Mouse (Mus musculus) G1E-ER4 (cell line): ENCODE data around the gene 5730455P16Rik. TPM values are rescaled to one million over a fixed set of nuclear protein-coding genes. Genes with fewer than 3 reads are reported as not detected.

ENCODE experiments used
- GATA1 ChIP-seq: IDR thresholded peaks from one replicate; pipeline ENCODE4 v1.8.0; 2012; ENCODE audit warnings: low read length, inconsistent platforms
- polyA plus RNA-seq: library from polyadenylated mRNA; stranded (reverse); fragments of >175 nt; gene quantifications from 2 replicates; pipeline ENCODE4 v1.2.3, GENCODE M21; 2012

The 5730455P16Rik gene
- polyA plus RNA-seq = 3.6 and 5.7 TPM in 2 replicates

- no peak for TF ChIP-seq GATA1
Observed at GRCm38 (mm10) chr11:80377712-80378451, at the start of gene 5730455P16Rik. Gene 5730455P16Rik, minus strand, starts transcription at chr11:80378034.

GRCm38 (mm10) chr11:80425247-80425778 lies 47.5 kb upstream of the 5730455P16Rik start:
- TF ChIP-seq GATA1 = no peak

GRCm38 (mm10) chr11:80424691-80425090 lies 46.9 kb upstream of the 5730455P16Rik start:
- no peak for TF ChIP-seq GATA1

- no peak for TF ChIP-seq GATA1
Observed at GRCm38 (mm10) chr11:80421421-80422047, 43.7 kb upstream of the 5730455P16Rik start.

- TF ChIP-seq GATA1 = no peak
Observed at GRCm38 (mm10) chr11:80420202-80420984, 42.6 kb upstream of the 5730455P16Rik start.

- no peak for TF ChIP-seq GATA1
Observed at GRCm38 (mm10) chr11:80419743-80420142, 41.9 kb upstream of the 5730455P16Rik start.

- TF ChIP-seq GATA1 = no peak
Observed at GRCm38 (mm10) chr11:80417085-80417484, 39.3 kb upstream of the 5730455P16Rik start.

GRCm38 (mm10) chr11:80410377-80410776 lies 32.5 kb upstream of the 5730455P16Rik start:
- TF ChIP-seq GATA1 = peak; percentile 65

GRCm38 (mm10) chr11:80396617-80397016 lies 18.8 kb upstream of the 5730455P16Rik start:
- no peak for TF ChIP-seq GATA1

- no peak for TF ChIP-seq GATA1
Observed at GRCm38 (mm10) chr11:80395930-80396329, 18.1 kb upstream of the 5730455P16Rik start.

GRCm38 (mm10) chr11:80391407-80392120 lies 13.7 kb upstream of the 5730455P16Rik start:
- TF ChIP-seq GATA1 = no peak

- TF ChIP-seq GATA1 = no peak
Observed at GRCm38 (mm10) chr11:80389885-80390284, 12.1 kb upstream of the 5730455P16Rik start.

- TF ChIP-seq GATA1 = peak; percentile 30
Observed at GRCm38 (mm10) chr11:80386790-80387189, 9.0 kb upstream of the 5730455P16Rik start.

- TF ChIP-seq GATA1 = no peak
Observed at GRCm38 (mm10) chr11:80385055-80385454, 7.2 kb upstream of the 5730455P16Rik start.

GRCm38 (mm10) chr11:80384461-80384860 lies 6.6 kb upstream of the 5730455P16Rik start:
- no peak for TF ChIP-seq GATA1
